Mouse (Mus musculus): ENCODE results near the gene Cox6a1. TPM values are rescaled to one million over a fixed set of nuclear protein-coding genes. Genes with fewer than 3 reads are reported as not detected.
"Not testable (repeated sequence)": the region's sequence is repeated elsewhere in the genome, so short reads cannot be mapped to it uniquely, and the experiment has no call there.

Gene Cox6a1
- total and polyA plus RNA-seq, 2 experiments = 422 to 2,238 TPM

DNA sequence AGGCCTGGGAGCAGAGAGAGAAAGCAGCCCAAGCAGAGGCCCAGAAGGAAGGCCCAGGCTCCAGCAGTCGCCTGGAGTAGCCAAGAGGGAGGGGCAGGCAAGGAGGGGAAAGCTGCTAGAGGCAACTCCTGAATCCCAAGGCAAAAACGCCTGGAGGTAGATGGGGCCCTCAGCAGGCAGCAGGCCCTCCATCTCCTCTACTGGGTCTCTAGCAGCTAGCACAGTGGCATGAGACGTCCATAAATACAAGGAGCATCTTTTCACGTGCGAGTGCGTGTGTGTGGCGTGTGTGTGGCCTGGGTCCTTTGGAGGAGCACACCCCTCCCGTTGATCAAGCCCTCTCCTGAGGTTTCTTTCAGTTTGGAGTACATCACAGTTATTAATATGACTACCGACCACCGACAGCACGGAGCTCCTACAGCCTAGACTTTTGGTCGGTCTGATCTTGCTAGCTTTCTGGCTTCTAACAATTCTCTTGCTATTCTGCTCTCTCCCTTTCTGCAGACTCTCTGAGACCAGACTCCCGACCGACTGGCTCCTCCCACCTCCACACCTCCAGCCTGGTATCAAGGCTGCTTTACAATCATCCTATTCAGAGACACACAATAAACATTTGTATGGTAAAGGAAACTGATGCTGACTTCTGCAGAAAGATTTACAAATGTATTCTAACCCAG, 31.7 kb downstream of the Cox6a1 start:
- WGBS = 54% methylated on average over 14 of the region's 14 CpGs
- Histone ChIP-seq H3K27me3 (ENCODE audit: control insufficient read depth, insufficient read depth, low read length) (no peaks in the 10 kb centered on the region), H3K4me3 (ENCODE audit: insufficient read depth, low read depth, low read length) (no peak overlapping the region), H3K36me3 (ENCODE audit: control insufficient read depth, insufficient read depth, low read length) (no peaks in the 10 kb centered on the region), H3K79me2 (ENCODE audit: control insufficient read depth, insufficient read depth, low read length) (no peaks in the 10 kb centered on the region), H3K9ac (ENCODE audit: low read depth, low read length) (no peak overlapping the region), H3K27ac (replicated peaks; ENCODE audit: insufficient read depth, low read depth, low read length) (no peak overlapping the region), H3K4me1 (ENCODE audit: control insufficient read depth, insufficient read depth, low read length) (0 out of 2 replicates have a peak, but pooled peaks cover 3% of the 10 kb centered on the region)
- DNase-seq (ENCODE audit: extremely low read depth, low read depth, low spot score) = no peak
- TF ChIP-seq CTCF (IDR thresholded peaks at IDR 0.05; ENCODE audit: low read depth, low read length) = no peak
- TF ChIP-seq POLR2A (IDR thresholded peaks at IDR 0.05; ENCODE audit: extremely low read depth, insufficient read depth, low read length) = no peak

DNA sequence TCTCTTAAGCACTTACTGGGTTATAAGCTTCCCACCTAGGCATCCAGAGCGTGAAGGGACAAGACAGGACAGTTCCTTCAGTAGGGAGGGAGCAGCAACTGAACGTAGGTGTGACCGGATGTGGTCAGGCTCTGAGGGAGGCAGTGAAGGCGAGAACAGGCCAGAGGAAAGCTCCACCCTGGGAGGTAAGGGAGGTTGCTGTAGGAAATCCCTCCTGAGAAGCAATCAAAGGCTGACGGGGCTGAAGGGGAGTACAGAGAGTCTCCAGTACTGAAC, 35.2 kb downstream of the Cox6a1 start:
- no peak for DNase-seq (ENCODE audit: extremely low read depth, low read depth, low spot score)
- no peaks in the 10 kb centered on the region for H3K4me1 ChIP-seq (ENCODE audit: control insufficient read depth, insufficient read depth, low read length)
- H3K4me3 ChIP-seq (ENCODE audit: insufficient read depth, low read depth, low read length) = no peak overlapping the region
- H3K27ac ChIP-seq (replicated peaks; ENCODE audit: insufficient read depth, low read depth, low read length) = no peak overlapping the region
- H3K36me3 ChIP-seq (ENCODE audit: control insufficient read depth, insufficient read depth, low read length) = no peaks in the 10 kb centered on the region
- H3K27me3 ChIP-seq (ENCODE audit: control insufficient read depth, insufficient read depth, low read length) = no peaks in the 10 kb centered on the region
- H3K79me2 ChIP-seq (ENCODE audit: control insufficient read depth, insufficient read depth, low read length) = no peaks in the 10 kb centered on the region
- TF ChIP-seq CTCF (IDR thresholded peaks at IDR 0.05; ENCODE audit: low read depth, low read length) = no peak
- no peak for TF ChIP-seq POLR2A (IDR thresholded peaks at IDR 0.05; ENCODE audit: extremely low read depth, insufficient read depth, low read length)
- WGBS = 92% methylated on average over 5 of the region's 5 CpGs
- H3K9ac ChIP-seq (ENCODE audit: low read depth, low read length) = no peak overlapping the region

- Histone ChIP-seq H3K36me3 (ENCODE audit: control insufficient read depth, insufficient read depth, low read length) (no peaks in the 10 kb centered on the region), H3K4me1 (ENCODE audit: control insufficient read depth, insufficient read depth, low read length) (no peaks in the 10 kb centered on the region), H3K79me2 (ENCODE audit: control insufficient read depth, insufficient read depth, low read length) (no peaks in the 10 kb centered on the region), H3K4me3 (ENCODE audit: insufficient read depth, low read depth, low read length) (no peak overlapping the region), H3K9ac (ENCODE audit: low read depth, low read length) (no peak overlapping the region), H3K27ac (replicated peaks; ENCODE audit: insufficient read depth, low read depth, low read length) (no peak overlapping the region), H3K27me3 (ENCODE audit: control insufficient read depth, insufficient read depth, low read length) (no peaks in the 10 kb centered on the region)
- DNase-seq (ENCODE audit: extremely low read depth, low read depth, low spot score) = no peak
- no peak for TF ChIP-seq POLR2A (IDR thresholded peaks at IDR 0.05; ENCODE audit: extremely low read depth, insufficient read depth, low read length)
- TF ChIP-seq CTCF (IDR thresholded peaks at IDR 0.05; ENCODE audit: low read depth, low read length) = no peak
- WGBS = 80% methylated on average over 10 of the region's 10 CpGs
Observed at GRCm38 (mm10) chr5:115312816-115313667, 35.7 kb downstream of the Cox6a1 start.

DNA sequence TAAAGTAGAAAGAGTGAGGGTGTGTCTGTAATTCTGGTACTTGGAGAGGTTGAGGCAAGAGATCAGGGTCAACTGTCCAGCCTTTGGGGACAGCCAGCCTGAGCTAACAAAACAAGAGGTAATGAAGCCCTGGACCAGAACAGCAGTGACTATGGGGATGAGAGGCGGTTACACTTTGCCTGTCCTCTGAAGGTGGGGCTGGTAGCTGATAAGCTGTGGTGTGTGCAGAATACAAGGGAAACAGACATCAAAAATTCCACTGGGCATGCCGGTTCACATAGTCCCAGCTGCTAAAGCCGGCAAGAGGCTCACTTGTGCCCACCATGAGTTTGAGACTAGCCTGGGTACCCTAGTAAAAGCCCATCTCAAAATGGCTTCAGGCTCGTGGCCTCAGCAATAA, 36.4 kb downstream of the Cox6a1 start:
- Histone ChIP-seq H3K4me1 (ENCODE audit: control insufficient read depth, insufficient read depth, low read length) (no peaks in the 10 kb centered on the region), H3K36me3 (ENCODE audit: control insufficient read depth, insufficient read depth, low read length) (no peaks in the 10 kb centered on the region), H3K79me2 (ENCODE audit: control insufficient read depth, insufficient read depth, low read length) (no peaks in the 10 kb centered on the region), H3K4me3 (ENCODE audit: insufficient read depth, low read depth, low read length) (no peak overlapping the region), H3K27ac (replicated peaks; ENCODE audit: insufficient read depth, low read depth, low read length) (no peak overlapping the region), H3K9ac (ENCODE audit: low read depth, low read length) (no peak overlapping the region), H3K27me3 (ENCODE audit: control insufficient read depth, insufficient read depth, low read length) (no peaks in the 10 kb centered on the region)
- no peak for DNase-seq (ENCODE audit: extremely low read depth, low read depth, low spot score)
- no peak for TF ChIP-seq POLR2A (IDR thresholded peaks at IDR 0.05; ENCODE audit: extremely low read depth, insufficient read depth, low read length)
- no peak for TF ChIP-seq CTCF (IDR thresholded peaks at IDR 0.05; ENCODE audit: low read depth, low read length)
- WGBS = 78% methylated on average over 4 of the region's 4 CpGs

- H3K4me3 ChIP-seq (ENCODE audit: insufficient read depth, low read depth, low read length) = not testable (repeated sequence)
- WGBS = 76% methylated on average over 7 of the region's 7 CpGs
Observed at GRCm38 (mm10) chr5:115302190-115302589, 46.6 kb downstream of the Cox6a1 start.

DNA sequence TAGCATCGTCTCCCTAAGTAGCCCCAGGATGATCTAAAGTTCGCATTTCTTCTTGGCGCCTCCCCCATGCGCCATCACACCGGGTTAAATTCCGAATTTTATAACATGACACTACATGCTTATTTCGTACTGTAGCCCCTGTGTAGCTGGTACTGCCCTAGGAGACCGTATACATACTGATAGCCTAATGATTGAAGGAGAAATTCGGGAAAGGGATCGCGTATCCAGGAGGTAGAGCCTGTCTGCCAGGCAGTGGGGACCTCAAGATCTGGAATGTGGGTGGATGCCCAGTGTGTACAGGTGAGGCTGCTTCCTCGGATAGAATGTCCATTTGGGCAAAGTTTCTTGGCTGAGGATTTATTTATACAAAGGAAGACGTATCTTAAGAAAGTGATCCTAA, 47.2 kb downstream of the Cox6a1 start:
- peaks cover 6% of the 10 kb centered on the region; the same call in 1 of the 2 replicates for H3K36me3 ChIP-seq (ENCODE audit: control insufficient read depth, insufficient read depth, low read length)
- no peak overlapping the region for H3K27ac ChIP-seq (replicated peaks; ENCODE audit: insufficient read depth, low read depth, low read length)
- no peak overlapping the region for H3K9ac ChIP-seq (ENCODE audit: low read depth, low read length)
- H3K4me1 ChIP-seq (ENCODE audit: control insufficient read depth, insufficient read depth, low read length) = peaks cover 9% of the 10 kb centered on the region; the same call in 1 of the 2 replicates
- no peaks in the 10 kb centered on the region; the same call in 1 of the 2 replicates for H3K79me2 ChIP-seq (ENCODE audit: control insufficient read depth, insufficient read depth, low read length)
- TF ChIP-seq CTCF (IDR thresholded peaks at IDR 0.05; ENCODE audit: low read depth, low read length) = no peak
- TF ChIP-seq POLR2A (IDR thresholded peaks at IDR 0.05; ENCODE audit: extremely low read depth, insufficient read depth, low read length) = no peak
- no peaks in the 10 kb centered on the region for H3K27me3 ChIP-seq (ENCODE audit: control insufficient read depth, insufficient read depth, low read length)
- DNase-seq (ENCODE audit: extremely low read depth, low read depth, low spot score) = no peak
- 49% methylated on average over 13 of the region's 13 CpGs for WGBS
- H3K4me3 ChIP-seq (ENCODE audit: insufficient read depth, low read depth, low read length) = no peak overlapping the region

More at GRCm38 (mm10) chr5:115302190-115302589, 46.6 kb downstream of the Cox6a1 start:
- not testable (repeated sequence) for H3K9ac ChIP-seq (ENCODE audit: low read depth, low read length); H3K36me3 ChIP-seq (ENCODE audit: control insufficient read depth, insufficient read depth, low read length); H3K4me1 ChIP-seq (ENCODE audit: control insufficient read depth, insufficient read depth, low read length); DNase-seq (ENCODE audit: extremely low read depth, low read depth, low spot score); H3K79me2 ChIP-seq (ENCODE audit: control insufficient read depth, insufficient read depth, low read length); H3K27me3 ChIP-seq (ENCODE audit: control insufficient read depth, insufficient read depth, low read length); H3K27ac ChIP-seq (replicated peaks; ENCODE audit: insufficient read depth, low read depth, low read length)
